11 mouse cellular contexts compared by ENCODE assay signal in genomic region chr1:132125249-132125648, GRCm38 (mm10). TPM values are rescaled to one million over a fixed set of nuclear protein-coding genes. Genes with fewer than 3 reads are reported as not detected.
DNase-seq lines count a peak whose midpoint lies in the region; ATAC-seq and TF ChIP-seq lines count a peak whose summit lies in the region.
"Had no signal": no experiment of that assay in that cellular context is flagged by ENCODE, and none has a peak within 500 bp of the region (broad histone marks: within the 10 kb centered on the region; RNA-seq: fewer than 3 reads in every experiment).

No protein-coding gene starts in this region.

- H3K4me2 ChIP-seq in forebrain, embryonic 11.5 days (ENCODE audit: low read depth, low read length, severe bottlenecking), result no peak overlapping the region
- H3K4me2 ChIP-seq: midbrain, embryonic 15.5 days had no signal

- TF ChIP-seq CTCF in liver, adult 2 months (IDR thresholded peaks at IDR 0.05; ENCODE audit: low read depth, low read length), result no peak

- no peak overlapping the region for H3K4me3 ChIP-seq in liver, adult 2 months (ENCODE audit: insufficient read depth, low read depth, low read length)
- H3K4me3 ChIP-seq in forebrain, embryonic 11.5 days (ENCODE audit: low read depth, low read length), result no peak overlapping the region
- H3K4me3 ChIP-seq: midbrain, embryonic 15.5 days had no signal

- no peak for TF ChIP-seq POLR2A in liver, adult 2 months (IDR thresholded peaks at IDR 0.05; ENCODE audit: extremely low read depth, insufficient read depth, low read length)

- peak overlapping the region; percentile 93 for H3K27ac ChIP-seq in liver, adult 2 months (replicated peaks; ENCODE audit: insufficient read depth, low read depth, low read length)
- H3K27ac ChIP-seq in forebrain, embryonic 11.5 days (ENCODE audit: low read depth, low read length), result no peak overlapping the region
- H3K27ac ChIP-seq: midbrain, embryonic 15.5 days had no signal

- DNase-seq in cerebellum, postnatal 10 days, result peak; percentile 78 to 80
- no peak for DNase-seq in cerebellum, adult 11-12 months
- DNase-seq in liver, adult 2 months (ENCODE audit: extremely low read depth, low read depth, low spot score), result peak; percentile 32
- DNase-seq in liver, result no peak
- peak; percentile 45 to 62 for DNase-seq in kidney, adult 8-10 months
- peak; percentile 43 for DNase-seq in lung, postnatal 25 days (ENCODE audit: low spot score)
- no peak for DNase-seq in forebrain, embryonic 11.5 days (ENCODE audit: low spot score)
- DNase-seq in gastrocnemius, postnatal 25 days, result no peak
- DNase-seq: adrenal gland, postnatal 36 days; cerebellum, postnatal 36 days had no signal

- H3K36me3 ChIP-seq in liver, adult 2 months (ENCODE audit: control insufficient read depth, insufficient read depth, low read length), result peaks cover 6% of the 10 kb centered on the region; the same call in 1 of the 2 replicates
- no peaks in the 10 kb centered on the region for H3K36me3 ChIP-seq in forebrain, embryonic 11.5 days (ENCODE audit: control insufficient read depth, insufficient read depth, low read length)
- H3K36me3 ChIP-seq: midbrain, embryonic 15.5 days had no signal

- peak overlapping the region; percentile 7; the same call in 1 of the 2 replicates for H3K9ac ChIP-seq in liver, adult 2 months (ENCODE audit: low read depth, low read length)
- no peak overlapping the region for H3K9ac ChIP-seq in forebrain, embryonic 11.5 days (ENCODE audit: low read length)
- H3K9ac ChIP-seq: midbrain, embryonic 15.5 days had no signal

- no peak for ATAC-seq in forebrain, embryonic 11.5 days (replicated peaks; ENCODE audit: low FRiP score)
- ATAC-seq: midbrain, embryonic 15.5 days had no signal

- H3K4me1 ChIP-seq in liver, adult 2 months (ENCODE audit: control insufficient read depth, insufficient read depth, low read length), result peaks cover 12% of the 10 kb centered on the region
- H3K4me1 ChIP-seq in forebrain, embryonic 11.5 days (replicated peaks; ENCODE audit: control insufficient read depth, insufficient read depth, low read length), result no peaks in the 10 kb centered on the region; the same call in 1 of the 2 replicates

- H3K27me3 ChIP-seq in liver, adult 2 months (ENCODE audit: control insufficient read depth, insufficient read depth, low read length), result no peaks in the 10 kb centered on the region
- no peaks in the 10 kb centered on the region for H3K27me3 ChIP-seq in forebrain, embryonic 11.5 days (ENCODE audit: control insufficient read depth, insufficient read depth, low read length)
- H3K27me3 ChIP-seq: midbrain, embryonic 15.5 days had no signal

- peaks cover 17% of the 10 kb centered on the region; the same call in 1 of the 2 replicates for H3K79me2 ChIP-seq in liver, adult 2 months (ENCODE audit: control insufficient read depth, insufficient read depth, low read length)

- 71% methylated on average over 4 of the region's 4 CpGs for WGBS in liver, adult 2 months
- WGBS in forebrain, embryonic 11.5 days, result 59% methylated on average over 4 of the region's 4 CpGs

- no peaks in the 10 kb centered on the region for H3K9me3 ChIP-seq in forebrain, embryonic 11.5 days (ENCODE audit: control insufficient read depth, low read length)
- H3K9me3 ChIP-seq: midbrain, embryonic 15.5 days had no signal

RNA-seq across cellular contexts. Expression of gene Cdk18, which starts 14.2 kb away (rescaled TPM):
- 4.7 and 5.3 TPM in 2 replicates for total RNA-seq in liver, adult 2 months (2014; rRNA removed)
- 29.2 and 33.2 TPM in 2 replicates for polyA plus RNA-seq in liver, adult 2 months (2012; rRNA removed)
- 0.35 and 0.96 TPM in 2 replicates for polyA plus RNA-seq in forebrain, embryonic 11.5 days (2014; fragmentation: Nextera tagmentation; extraction: Ambion mirVana)
- total RNA-seq in gastrocnemius, postnatal 25 days (2021), result 1 to 10 TPM; 1.4 to 3.2 TPM

RNA-seq across cellular contexts. Expression of gene Mfsd4a, which starts 57.4 kb away (rescaled TPM):
- total RNA-seq in liver, adult 2 months (2014; rRNA removed), result 0.09 and 0.13 TPM in 2 replicates
- polyA plus RNA-seq in liver, adult 2 months (2012; rRNA removed), result 0.12 and 0.21 TPM in 2 replicates
- polyA plus RNA-seq in forebrain, embryonic 11.5 days (2014; fragmentation: Nextera tagmentation; extraction: Ambion mirVana), result 10.5 and 13.6 TPM in 2 replicates
- total RNA-seq in gastrocnemius, postnatal 25 days (2021), result 1 to 10 TPM; 2.4 to 3.9 TPM

Comparison
In these comparisons a context has a peak if more than half of its experiments do, and no peak if none do; other contexts are left out.
1. DNase-seq: peak in cerebellum, postnatal 10 days (2 of 2), liver, adult 2 months (single experiment), kidney, adult 8-10 months (2 of 2) and lung, postnatal 25 days (single experiment); none in cerebellum, adult 11-12 months (single experiment), liver (single experiment), forebrain, embryonic 11.5 days (single experiment) and gastrocnemius, postnatal 25 days (single experiment).